Mouse (Mus musculus) frontal cortex, postnatal 25 days (tissue): ENCODE measurements around the gene Plet1.

Experiments
- DNase-seq, 2 experiments: peaks; one replicate each; pipeline ENCODE4 v3.0.0; 2022; ENCODE audit warnings: low spot score in 2 of 2

Gene Plet1

DNA sequence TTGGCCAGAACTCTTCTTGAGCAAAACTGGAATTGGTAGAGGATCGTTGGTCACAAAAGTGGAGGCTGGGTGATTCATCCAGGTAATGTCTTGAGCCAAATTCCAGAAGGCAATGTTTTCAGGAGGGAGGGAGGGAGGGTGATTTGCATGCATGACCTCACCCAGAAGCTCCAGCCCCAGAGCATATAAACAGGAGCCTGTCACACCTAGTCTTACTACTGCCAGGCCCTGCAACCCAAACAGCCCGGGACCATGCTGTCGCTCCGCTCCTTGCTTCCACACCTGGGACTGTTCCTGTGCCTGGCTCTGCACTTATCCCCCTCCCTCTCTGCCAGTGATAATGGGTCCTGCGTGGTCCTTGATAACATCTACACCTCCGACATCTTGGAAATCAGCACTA lies at the start of gene Plet1:
Plet1 (plus strand) TSS at position 215 of the 400 bp plus-strand sequence.
- DNase-seq: no peak

DNA sequence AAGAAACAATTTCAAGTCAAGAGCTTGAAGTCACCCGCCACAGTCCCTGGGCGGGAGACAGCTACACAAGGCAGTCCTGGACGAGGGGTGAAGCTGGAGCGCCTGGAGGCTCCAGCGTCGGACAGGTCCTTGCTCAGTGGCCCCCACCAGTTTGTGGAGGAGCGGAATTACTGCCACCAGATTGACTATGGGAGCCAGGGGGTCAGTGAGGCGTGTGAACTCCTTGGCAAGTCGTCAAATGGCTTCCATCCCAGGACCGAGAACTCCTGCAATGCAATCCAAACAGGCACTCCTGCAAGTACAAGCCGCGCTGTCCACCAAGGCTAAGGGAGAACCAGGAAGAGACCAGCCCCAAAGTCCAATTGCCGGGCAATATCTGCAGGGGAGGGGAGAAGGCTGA lies 45.3 kb upstream of the Plet1 start:
- no peak for DNase-seq

DNA sequence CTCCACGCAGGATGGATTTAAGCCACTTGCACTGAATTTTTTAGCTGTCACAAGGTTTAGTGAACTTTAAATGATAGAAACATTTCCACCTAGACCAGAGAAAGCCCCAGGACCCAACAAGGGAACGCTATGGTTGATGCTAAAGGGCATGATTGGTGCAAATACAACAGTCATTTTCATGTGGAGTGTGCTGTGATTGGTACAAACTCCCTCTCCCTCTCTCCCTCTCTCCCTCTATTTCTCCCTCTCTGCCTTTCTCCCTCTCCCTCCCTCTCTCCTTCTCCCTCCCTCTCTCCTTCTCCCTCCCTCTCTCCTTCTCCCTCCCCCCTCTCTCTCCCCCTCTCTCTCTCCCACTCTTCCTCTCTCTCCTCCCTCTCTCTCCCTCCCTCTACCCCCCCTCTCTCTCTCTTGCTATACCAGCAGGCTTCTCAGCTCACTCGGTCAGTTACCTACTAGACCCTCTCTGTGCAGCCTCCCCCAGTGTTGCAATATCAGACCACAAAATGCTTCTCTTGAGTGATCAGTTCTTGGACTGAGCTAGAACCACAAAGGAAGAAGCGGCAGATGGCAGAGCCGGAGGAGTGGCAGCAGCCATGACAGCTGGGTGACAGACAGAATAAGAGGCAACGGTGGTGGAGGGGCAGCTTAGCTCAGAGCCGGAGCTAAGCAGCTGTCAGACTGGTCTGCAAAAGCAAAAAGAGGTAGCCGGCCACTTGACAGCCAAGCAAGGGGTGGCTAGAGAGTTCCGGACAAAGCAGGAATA lies 42.7 kb upstream of the Plet1 start:
- DNase-seq: peak in 1 of 2 experiments; percentile 14

DNA sequence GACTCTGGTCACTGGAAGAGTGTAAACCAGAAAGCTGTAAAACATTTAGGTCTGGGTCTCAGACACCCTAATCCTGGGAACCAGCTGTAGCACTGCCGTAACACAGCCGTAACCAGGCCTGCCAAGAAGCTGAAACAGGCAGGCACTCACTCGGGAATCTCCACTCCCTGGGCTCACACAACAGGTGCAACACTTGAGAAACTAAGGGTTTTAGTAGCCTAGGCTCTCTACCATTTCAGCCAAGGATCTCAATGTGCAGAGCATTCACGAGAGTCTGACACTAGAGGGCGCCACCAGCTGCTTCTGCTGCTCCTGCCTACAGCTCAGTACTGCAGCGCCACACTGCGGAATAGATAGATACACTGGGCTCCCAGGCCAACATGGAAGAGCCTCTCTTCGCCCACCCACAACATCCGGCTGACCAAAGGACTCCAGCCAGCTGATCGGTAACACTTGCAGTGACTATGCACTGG lies 42.0 kb upstream of the Plet1 start:
- DNase-seq: peak; percentile 76 to 87

DNA sequence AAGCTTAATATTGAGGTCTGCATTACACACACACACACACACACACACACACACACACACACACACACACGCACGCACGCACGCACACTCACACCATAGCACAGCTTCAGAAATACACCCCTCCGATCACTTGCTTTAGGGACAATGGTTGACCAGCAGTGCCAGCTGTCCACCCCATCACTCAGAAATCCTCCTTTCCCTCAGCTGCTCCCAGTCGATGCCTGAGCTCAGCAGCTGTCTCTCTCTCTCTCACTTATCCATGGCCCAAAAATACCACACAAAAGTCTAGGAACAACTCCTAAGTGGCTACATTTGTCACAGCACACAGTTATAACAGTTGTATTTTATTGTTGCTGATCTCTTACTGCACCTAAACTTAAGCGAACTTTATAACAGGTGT lies 36.7 kb upstream of the Plet1 start:
- DNase-seq: no peak

DNA sequence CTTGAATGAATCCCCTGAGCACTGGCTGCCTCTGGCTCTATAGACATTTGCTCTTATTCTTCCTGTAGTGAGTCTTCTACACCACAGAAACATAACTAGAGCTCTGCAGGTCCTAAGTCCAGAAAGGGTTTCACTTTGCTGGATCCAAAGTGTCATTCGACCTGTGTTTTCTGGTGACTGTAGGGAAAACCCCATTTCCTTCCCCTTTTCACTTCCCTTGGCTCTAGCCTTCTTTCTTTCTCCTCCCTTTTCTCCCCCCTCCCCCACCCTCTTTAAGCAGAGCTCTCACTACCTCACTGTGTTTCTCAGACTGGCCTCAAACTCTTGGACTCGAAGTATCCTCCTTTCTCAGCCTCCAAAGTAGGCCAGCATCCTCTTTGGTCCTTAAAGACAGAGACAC lies 34.8 kb upstream of the Plet1 start:
- no peak for DNase-seq

DNA sequence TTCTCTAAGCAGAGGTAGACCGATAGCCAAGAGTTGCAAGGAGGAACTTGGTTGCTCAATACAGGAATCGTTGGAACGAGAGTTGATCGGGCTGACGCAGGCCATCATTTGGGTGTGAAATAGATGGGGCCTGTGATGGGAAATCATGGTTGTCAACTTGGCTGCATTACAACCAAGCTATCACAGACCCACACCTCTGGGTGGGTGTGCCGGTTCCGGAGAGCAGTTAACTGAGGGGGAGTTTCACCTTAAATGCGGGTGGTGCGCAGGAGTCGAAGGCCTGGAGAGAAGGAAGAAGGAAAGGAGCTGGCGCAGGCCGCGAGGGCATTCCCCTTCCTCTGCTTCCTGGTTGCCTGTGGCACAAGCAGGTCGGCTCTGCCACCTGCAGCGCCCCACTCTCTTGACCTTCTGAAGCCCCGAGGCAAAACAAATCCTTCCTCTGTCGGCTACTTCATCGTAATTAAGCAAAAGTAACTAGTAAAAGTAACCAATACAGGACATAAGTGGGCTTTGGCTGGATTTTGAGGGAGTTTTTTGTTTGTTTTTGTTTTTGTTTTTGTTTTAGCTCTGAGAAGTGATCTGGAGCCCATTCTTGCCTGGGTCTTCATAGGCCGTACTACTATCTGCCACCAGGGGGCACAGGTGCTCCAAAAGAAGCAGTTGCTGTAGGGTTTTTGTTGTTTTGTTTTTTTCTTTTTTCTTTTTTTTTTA lies 31.7 kb upstream of the Plet1 start:
- peak; percentile 53 to 63 for DNase-seq

DNA sequence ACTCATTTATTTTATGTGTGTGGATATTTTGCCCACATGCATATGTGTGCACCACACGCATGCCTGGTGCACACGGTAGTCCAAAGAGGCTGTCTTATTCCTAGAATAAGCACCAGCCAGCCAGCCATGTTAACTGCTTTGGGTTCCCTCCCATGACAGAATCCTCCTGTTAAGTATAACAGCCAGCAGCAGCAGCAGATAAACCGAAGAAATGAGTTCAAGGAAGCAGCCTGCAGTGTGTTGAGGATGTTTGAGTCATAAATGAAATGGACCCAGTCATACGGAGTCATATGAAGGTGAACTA lies 31.2 kb upstream of the Plet1 start:
- DNase-seq: no peak

DNA sequence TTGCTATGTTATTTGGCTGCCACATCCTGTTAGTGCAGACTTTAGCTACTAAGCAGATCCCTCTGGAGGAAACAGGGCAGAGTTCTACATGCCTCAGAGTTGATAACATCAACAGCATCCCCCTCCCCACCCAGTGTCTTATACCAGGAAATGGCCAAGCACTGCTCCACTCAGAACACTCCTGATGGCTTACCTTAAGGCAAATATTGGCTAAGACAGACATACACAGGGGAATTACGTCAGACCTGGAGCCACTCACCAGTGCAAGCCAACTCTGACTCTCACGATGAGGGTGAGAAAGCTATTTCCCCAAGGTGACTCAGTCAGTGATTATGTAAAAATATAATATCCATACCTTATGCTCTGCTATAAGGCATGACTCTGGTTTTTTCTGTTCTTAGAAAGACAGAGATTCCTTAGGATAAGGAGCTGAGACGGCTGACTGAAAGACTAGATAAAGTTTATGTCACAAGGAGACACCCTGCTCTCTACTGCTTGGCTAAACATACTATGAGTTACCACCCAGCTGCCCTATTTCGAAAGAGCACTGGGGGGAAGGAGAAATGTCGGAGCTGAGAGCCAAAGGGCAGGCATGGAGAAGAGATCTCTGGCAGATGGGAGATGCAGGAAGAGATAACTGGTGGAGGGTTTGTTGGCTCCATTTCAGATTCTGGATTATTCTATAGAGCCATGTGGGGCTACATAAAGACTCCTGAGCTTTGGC lies 23.8 kb upstream of the Plet1 start:
- no peak for DNase-seq

DNA sequence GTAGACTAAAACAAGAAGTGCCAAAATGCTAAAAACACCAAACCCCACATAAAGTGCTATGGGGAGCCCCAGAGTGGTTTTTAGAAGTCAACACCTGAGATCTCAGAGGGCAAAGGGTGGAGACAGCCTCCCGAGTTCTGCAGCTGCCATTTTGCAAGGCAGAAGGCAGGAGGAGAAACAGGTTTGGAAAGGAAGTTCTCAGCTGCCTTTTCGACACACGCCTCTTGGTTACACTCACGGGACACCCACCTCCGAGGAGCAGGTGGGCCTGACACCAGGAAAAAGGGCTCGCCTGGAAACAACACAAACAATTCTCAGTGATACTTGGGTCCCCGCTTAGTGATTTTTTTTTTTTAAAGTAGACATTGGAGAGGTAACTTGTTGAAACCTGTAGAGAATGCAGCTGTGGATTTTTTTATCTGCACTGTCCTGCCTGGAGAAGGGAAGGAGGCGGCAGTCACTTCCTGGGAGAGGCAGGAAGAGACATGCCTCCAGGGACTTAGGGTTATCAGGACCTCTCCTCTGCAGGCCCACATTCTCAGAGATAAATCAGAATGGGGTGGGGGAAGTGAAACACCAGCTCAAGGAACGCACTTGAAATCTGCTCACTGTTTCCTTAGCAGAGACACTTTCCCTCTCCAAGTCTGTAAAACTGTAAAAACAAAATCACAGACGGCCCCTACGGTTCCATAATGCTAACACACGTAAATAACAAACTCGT lies 23.0 kb upstream of the Plet1 start:
- no peak for DNase-seq

DNA sequence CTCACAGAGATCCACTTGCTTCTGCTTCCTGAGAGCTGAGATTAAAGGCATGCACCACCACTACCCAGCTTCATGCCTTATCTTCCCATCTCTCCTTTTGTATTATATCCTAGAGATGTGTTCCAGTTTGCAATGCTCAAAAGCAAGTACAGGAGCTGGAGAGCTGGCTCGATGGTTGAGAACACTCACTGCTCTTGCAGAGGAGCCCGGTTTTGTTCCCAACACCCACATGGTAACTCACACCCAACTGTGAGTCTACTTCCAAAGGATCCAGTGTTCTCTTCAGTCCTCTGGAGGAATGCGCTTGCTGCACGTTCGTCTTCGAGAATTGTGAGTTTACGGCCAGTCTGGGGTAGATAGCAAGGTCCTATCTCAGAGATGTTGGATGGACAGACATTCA lies 19.0 kb upstream of the Plet1 start:
- no peak for DNase-seq

DNA sequence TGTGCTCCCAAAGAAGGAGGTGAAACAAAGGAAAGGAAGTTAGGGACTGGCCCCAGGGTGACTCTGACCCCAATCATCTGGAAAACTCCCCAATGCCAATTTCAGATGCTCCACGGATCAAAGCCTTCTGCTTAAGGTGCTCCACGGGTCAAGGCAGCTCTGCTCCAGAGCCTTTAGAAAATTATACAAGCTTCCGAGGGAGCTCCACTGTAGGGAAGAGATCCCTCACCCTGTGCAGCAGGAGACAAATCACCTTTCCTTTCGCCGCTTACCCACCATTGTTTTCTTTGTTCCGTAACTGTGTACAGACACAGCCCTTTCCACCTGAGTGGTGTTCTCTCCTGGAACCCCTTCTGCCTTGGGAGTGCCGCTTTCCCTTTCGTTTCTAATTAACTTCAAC lies 18.6 kb upstream of the Plet1 start:
- DNase-seq: no peak

DNA sequence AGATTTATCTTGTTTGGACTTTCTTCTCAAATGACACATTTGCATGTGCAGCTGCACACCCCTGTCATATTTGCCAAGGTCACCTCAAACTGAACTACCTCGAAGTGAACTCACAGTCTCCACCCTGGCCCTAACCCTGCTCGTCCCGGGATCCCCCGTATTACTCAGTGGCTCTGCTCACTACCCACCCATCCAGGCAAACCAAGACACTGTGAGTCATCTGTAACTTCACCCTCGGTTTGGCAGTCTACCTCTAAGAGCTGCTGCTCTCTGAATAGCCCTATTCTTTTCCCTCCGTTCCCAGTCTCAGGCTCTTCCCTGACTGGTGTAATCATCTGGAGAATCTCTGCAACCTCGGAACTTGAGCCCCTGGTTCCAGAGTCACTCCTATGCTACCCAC lies 17.7 kb upstream of the Plet1 start:
- DNase-seq: no peak

DNA sequence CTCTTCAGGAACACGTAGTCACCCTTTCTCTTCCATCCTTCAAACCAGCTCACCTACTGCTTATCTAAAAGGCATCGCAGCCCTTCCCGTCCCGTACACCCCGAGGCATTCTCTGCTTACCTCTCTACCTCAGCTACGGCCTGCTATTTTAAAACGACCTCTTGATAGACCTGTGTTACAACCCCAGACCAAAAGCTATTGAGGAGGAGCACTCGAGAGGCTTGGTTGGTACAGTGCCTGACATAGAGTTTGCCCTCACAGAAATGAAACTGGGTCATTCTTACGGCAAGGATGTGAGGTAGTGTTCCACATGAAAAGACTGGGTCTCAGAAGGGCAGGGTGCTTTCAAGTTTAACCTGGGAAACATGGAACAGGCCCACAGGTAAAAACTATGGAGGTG lies 17.1 kb upstream of the Plet1 start:
- DNase-seq: no peak

DNA sequence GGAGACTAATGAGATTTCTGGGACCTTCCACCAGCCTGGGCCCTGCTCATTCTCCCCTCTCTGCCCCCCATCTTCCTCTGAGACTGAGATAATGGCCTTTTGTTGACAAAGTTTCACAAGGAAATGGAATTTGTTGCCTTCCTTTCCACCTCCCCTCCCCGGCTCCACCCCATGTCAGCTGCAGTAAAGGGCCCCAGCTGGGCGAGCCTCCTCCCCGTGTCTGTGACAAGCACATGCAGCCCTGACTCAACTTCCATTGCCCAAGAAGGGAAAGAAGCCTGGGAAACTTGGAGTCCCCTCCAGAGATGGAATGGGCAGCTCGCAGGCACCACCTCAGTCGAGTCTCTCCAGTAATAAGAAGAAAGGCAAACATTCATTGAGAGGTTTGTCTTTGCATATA lies 15.5 kb upstream of the Plet1 start:
- no peak for DNase-seq

DNA sequence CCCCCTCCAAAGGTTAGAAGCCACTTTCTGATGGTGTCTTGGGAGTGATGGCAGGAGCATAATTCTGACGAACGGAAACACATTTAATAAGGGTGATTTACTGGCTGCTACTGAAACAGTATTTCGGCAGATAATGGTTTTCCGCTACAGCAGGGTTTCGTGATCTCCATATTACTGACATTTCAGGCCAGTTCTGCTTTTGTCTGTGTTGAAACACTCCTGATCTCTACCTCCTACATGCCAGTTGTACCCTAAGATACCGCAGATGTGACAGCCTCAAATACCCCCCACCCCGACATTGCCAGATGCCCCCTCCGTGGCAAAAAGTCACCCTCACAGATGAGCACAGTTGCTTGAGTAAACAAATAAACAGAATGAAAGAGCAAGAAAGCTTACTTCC lies 14.8 kb upstream of the Plet1 start:
- no peak for DNase-seq

DNA sequence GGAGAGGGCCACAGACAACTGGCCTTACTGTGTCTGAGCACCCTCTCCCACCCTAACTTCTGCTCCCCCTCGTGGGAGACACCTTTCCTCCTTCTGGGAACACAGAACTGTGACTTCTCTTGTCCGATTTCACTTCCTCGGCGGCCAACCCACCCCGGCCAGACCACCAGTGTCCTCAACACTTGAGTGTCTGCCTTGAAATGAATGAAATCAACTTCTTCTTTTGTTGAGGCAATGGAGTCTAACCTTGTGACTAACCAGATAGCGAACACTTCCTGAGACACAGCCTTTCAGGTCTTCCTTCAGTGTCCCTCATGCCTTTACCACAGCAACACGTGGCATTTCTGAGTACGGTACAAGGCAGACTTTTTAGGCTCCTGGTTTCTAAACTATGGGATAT lies 11.6 kb upstream of the Plet1 start:
- DNase-seq: no peak

DNA sequence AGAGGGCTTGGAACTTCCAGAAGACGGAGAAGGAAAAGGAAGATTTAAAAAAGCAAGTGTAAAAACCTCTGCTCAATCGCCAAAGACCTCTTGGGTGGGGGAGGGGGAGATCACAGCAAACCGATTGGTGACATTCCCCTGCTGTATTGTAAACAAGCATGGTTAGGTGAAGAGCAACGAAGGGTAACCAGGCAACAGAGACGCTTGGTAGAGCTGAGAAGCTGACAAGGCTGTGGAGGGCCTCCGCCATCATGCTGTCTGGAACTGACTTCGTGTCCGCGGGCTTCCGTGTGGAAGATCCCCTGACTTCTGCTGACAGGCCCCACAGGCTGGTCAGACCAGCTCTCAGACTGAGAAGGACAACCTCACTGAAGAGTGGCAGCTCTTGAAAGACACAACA lies 8.8 kb upstream of the Plet1 start:
- DNase-seq: no peak

DNA sequence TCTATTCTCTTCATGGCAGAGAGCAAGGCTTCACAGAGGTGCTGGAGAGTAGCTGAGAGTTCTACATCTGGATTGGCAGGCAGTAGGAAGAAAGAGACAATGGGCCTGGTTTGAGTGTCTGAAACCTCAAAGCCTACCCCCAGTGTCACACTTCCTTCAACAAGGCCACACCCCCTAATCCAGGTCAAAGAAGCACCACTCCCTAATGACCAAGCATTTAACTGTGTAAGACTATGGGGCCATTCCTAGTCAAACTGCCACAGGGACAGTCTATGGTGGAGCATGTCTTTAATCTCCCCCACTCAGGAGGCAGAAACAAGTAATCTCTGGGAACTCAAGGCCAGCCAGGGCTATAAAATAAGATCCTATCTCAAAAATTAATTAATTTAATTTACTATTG lies 3.5 kb upstream of the Plet1 start:
- no peak for DNase-seq

DNA sequence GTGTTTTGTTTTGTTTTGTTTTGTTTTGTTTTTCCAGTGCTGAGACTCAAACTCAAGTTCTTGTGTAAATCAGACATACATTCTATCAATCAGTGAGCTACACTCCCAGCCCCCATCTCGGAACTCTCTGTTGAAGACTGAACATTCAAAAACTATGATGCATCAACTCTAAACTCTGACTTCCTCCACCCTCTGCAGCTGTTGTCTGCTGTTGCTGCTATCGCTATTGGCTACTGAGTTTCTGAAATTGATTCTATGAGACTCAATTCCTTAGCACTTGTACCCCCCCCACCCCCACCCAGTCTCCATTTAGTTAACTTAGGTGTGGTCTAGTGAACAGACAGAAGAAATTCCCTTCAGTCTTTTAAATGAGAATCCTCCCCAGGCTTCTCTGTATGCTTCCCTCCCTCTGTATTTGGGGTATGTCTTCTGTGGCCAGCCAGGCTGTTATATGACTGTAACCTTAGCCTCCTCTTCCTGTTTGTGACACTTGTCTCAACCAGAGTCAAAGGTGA lies 2.7 kb upstream of the Plet1 start:
- DNase-seq: no peak

DNA sequence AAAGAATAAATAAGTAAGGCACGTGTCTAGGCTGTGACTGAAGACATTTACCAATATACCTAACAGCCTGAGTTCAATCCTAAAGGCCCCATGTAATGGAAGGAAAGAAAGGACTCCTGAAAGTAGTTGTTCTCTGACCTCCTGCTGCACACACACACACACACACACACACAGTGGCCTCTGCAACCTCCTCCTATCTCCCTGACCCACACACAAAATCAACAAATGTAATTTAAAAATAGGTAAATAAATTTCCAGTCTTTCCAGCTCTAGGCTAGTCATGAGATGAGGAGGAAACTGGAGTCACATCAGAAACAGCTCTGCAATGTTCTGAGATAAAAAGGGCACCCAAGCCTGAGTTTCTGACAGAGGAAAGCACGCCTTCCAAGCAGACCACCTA lies 548 bp upstream of the Plet1 start:
- DNase-seq: no peak
